Mouse (Mus musculus) MEL (cell line): ENCODE results near the gene Mindy3.

ENCODE experiments used
- CHD2 ChIP-seq: IDR thresholded peaks from 2 replicates; pipeline ENCODE4 v1.6.1; 2011; ENCODE audit warnings: low read length, improper control_type of control experiment
- CTCF ChIP-seq, 3 experiments: IDR thresholded peaks in 2 of 3; conservative IDR thresholded peaks in 1 of 3; 2 replicates each; pipeline ENCODE4 v1.5.1; 2011 to 2012; ENCODE audit warnings: low read length in 3 of 3, low read depth in 2 of 3, mild to moderate bottlenecking in 2 of 3, improper control_type of control experiment in 1 of 3, inconsistent platforms in 1 of 3, mixed read lengths in 1 of 3, moderate library complexity in 1 of 3; ENCODE audit not compliant: control insufficient read depth in 1 of 3, insufficient read depth in 1 of 3, poor library complexity in 1 of 3, severe bottlenecking in 1 of 3
- GATA1 ChIP-seq: IDR thresholded peaks from 2 replicates; pipeline ENCODE4 v1.6.1; 2011; ENCODE audit warnings: low read depth, low read length, improper control_type of control experiment
- JUND ChIP-seq: IDR thresholded peaks from 2 replicates; pipeline ENCODE4 v1.6.1; 2011; ENCODE audit warnings: low read depth, mild to moderate bottlenecking, improper control_type of control experiment, low read length
- KAT2A ChIP-seq: conservative IDR thresholded peaks from 2 replicates; pipeline ENCODE4 v1.6.1; 2012; ENCODE audit warnings: low read depth, low read length, improper control_type of control experiment, inconsistent platforms
- MAFK ChIP-seq: IDR thresholded peaks from 2 replicates; pipeline ENCODE4 v1.6.1; 2011; ENCODE audit warnings: low read depth, mild to moderate bottlenecking, low read length, improper control_type of control experiment, borderline replicate concordance
- MYC ChIP-seq: IDR thresholded peaks from 2 replicates; pipeline ENCODE4 v1.6.1; 2011; ENCODE audit warnings: low read depth, mild to moderate bottlenecking, low read length, improper control_type of control experiment, moderate library complexity
- NELFE ChIP-seq: IDR thresholded peaks from 2 replicates; pipeline ENCODE4 v1.6.1; 2011; ENCODE audit warnings: low read depth, low read length, improper control_type of control experiment
- POLR2A ChIP-seq, 2 experiments: IDR thresholded peaks; 2 replicates each; pipeline ENCODE4 v1.6.1; 2011 to 2012; ENCODE audit warnings: low read length in 2 of 2, mild to moderate bottlenecking in 2 of 2, control low read depth in 1 of 2, improper control_type of control experiment in 1 of 2, low read depth in 1 of 2, moderate library complexity in 1 of 2; ENCODE audit not compliant: control insufficient read depth in 1 of 2, insufficient read depth in 1 of 2, poor library complexity in 1 of 2
- POLR2AphosphoS5 ChIP-seq: IDR thresholded peaks from 2 replicates; pipeline ENCODE4 v1.6.1; 2012; ENCODE audit warnings: low read depth, borderline replicate concordance, mild to moderate bottlenecking, inconsistent platforms, low read length, moderate library complexity, mixed read lengths
- SMC3 ChIP-seq: IDR thresholded peaks from 2 replicates; pipeline ENCODE4 v1.6.1; 2011; ENCODE audit warnings: low read depth, low read length, improper control_type of control experiment
- TBP ChIP-seq: IDR thresholded peaks from 2 replicates; pipeline ENCODE4 v1.8.0; 2011; ENCODE audit warnings: low read depth, low read length, improper control_type of control experiment
- ZKSCAN1 ChIP-seq: IDR thresholded peaks from 2 replicates; pipeline ENCODE4 v1.6.1; 2012; ENCODE audit warnings: low read depth, mild to moderate bottlenecking, inconsistent platforms, low read length, improper control_type of control experiment, moderate library complexity
- ZMIZ1 ChIP-seq: IDR thresholded peaks from 2 replicates; pipeline ENCODE4 v1.6.1; 2012; ENCODE audit warnings: low read depth, mild to moderate bottlenecking, inconsistent platforms, low read length, improper control_type of control experiment, moderate library complexity

- TF ChIP-seq ZMIZ1, result no peak
- TF ChIP-seq POLR2AphosphoS5, result no peak
- no peak for TF ChIP-seq CTCF (IDR thresholded peaks at IDR 0.05 in 2 of 3, conservative IDR thresholded peaks at IDR 0.05 in 1 of 3; ENCODE audit: control insufficient read depth in 1 of 3, insufficient read depth in 1 of 3, low read depth in 2 of 3, low read length in 3 of 3, poor library complexity in 1 of 3, severe bottlenecking in 1 of 3)
- TF ChIP-seq CHD2, result no peak
- TF ChIP-seq TBP, result no peak
- no peak for TF ChIP-seq GATA1
- TF ChIP-seq KAT2A, result no peak
- TF ChIP-seq POLR2A (IDR thresholded peaks at IDR 0.05; ENCODE audit: control insufficient read depth in 1 of 2, insufficient read depth in 1 of 2, low read depth in 1 of 2, low read length in 2 of 2, poor library complexity in 1 of 2), result no peak
- TF ChIP-seq JUND, result no peak
- TF ChIP-seq SMC3, result no peak
- no peak for TF ChIP-seq MYC
- no peak for TF ChIP-seq NELFE
- no peak for TF ChIP-seq ZKSCAN1
- TF ChIP-seq MAFK, result no peak
Measured at GRCm38 (mm10) chr2:12331962-12332361, 87.3 kb downstream of the Mindy3 start.
